Mouse (Mus musculus): ENCODE measurements around the gene Iqgap3. TPM values are rescaled to one million over a fixed set of nuclear protein-coding genes. Genes with fewer than 3 reads are reported as not detected.

Iqgap3 gene
- polyA plus RNA-seq, 1 experiment from 2014 or later: 6.8 TPM

DNA sequence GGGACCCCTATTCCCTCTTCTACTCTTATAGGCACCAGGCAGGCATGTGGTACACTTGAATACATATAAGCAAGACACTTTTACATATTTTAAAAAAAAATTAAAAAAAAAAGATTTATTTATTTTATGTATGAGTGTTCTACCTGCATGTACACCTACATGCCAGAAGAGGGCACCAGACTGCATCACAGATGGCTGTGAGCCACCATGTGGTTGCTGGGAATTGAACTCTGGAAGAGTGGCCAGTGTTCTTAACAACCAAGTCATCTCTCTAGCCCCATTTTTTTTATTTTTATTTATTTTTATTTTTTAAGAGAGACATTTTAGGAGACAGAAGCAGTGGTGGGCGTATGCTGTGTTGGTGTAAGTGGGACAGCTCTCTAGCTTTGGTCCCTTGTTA, 5.9 kb downstream of the Iqgap3 start:
- WGBS: 84% methylated on average over 1 of the region's 1 CpGs
- H3K36me3 ChIP-seq (ENCODE audit: insufficient read depth, low read length): peaks cover 27% of the 10 kb centered on the region
- no peak overlapping the region for H3K4me3 ChIP-seq (replicated peaks; ENCODE audit: low read depth, low read length)
- DNase-seq (ENCODE audit: low spot score) (peak; percentile 46), ATAC-seq (replicated peaks; ENCODE audit: low FRiP score, low read depth) (no peak)
- TF ChIP-seq CTCF (IDR thresholded peaks at IDR 0.05; ENCODE audit: low read depth): peak; percentile 89
- no peaks in the 10 kb centered on the region for H3K27me3 ChIP-seq (ENCODE audit: insufficient read depth, low read length)
- no peaks in the 10 kb centered on the region for H3K4me1 ChIP-seq (replicated peaks; ENCODE audit: insufficient read depth, low read length)
- H3K27ac ChIP-seq: no peak overlapping the region
- H3K9me3 ChIP-seq (replicated peaks; ENCODE audit: low read length): no peaks in the 10 kb centered on the region
- H3K4me2 ChIP-seq (ENCODE audit: low read length): no peak overlapping the region
- no peak overlapping the region for H3K9ac ChIP-seq (ENCODE audit: low read depth, low read length)

DNA sequence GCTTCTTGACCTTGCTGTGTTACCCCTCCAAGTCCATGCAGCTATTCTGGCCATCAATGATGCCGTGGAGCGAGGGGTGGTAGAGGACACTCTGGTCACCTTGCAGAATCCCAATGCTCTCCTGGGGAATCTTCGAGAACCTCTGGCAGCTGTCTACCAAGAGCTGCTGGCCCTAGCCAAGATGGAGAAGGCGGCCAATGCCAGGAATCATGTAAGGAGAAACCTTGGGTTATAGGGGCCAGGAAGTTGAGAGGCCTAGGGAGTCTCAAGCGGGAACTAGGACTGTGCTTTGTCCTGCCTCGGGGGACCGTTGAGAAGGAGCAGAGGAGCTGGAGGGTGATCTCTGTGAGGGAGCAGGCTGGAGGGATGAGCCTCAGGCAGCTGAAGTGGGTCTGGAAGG, 8.3 kb downstream of the Iqgap3 start:
- no peaks in the 10 kb centered on the region for H3K9me3 ChIP-seq (replicated peaks; ENCODE audit: low read length)
- ATAC-seq (replicated peaks; ENCODE audit: low FRiP score, low read depth) (no peak), DNase-seq (ENCODE audit: low spot score) (no peak)
- no peaks in the 10 kb centered on the region for H3K4me1 ChIP-seq (replicated peaks; ENCODE audit: insufficient read depth, low read length)
- no peak overlapping the region for H3K4me3 ChIP-seq (replicated peaks; ENCODE audit: low read depth, low read length)
- TF ChIP-seq CTCF (IDR thresholded peaks at IDR 0.05; ENCODE audit: low read depth): no peak
- WGBS: 93% methylated on average over 7 of the region's 7 CpGs
- H3K27me3 ChIP-seq (ENCODE audit: insufficient read depth, low read length): no peaks in the 10 kb centered on the region
- no peak overlapping the region for H3K9ac ChIP-seq (ENCODE audit: low read depth, low read length)
- no peak overlapping the region for H3K27ac ChIP-seq
- peaks cover 32% of the 10 kb centered on the region for H3K36me3 ChIP-seq (ENCODE audit: insufficient read depth, low read length)
- no peak overlapping the region for H3K4me2 ChIP-seq (ENCODE audit: low read length)

DNA sequence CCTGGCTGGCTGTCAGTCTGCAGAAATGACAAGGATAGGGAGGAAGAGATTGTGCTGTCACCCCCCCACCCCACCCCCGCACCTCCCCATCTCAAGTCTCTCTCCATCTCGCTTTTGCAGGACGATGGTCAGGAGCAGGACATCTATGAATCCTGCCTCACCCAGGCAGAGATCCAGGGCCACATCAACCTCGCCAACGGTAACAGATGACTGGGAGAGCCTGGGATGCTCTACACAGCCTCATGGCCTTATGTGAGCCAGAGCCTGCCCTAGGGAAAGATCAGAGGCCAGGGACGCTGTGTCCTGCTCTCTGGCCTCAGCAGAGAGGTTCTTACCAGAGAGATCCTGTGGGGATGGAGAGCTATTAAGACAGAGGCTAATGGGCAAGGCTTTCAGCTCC, 8.8 kb downstream of the Iqgap3 start:
- WGBS: 87% methylated on average over 6 of the region's 6 CpGs
- TF ChIP-seq CTCF (IDR thresholded peaks at IDR 0.05; ENCODE audit: low read depth): no peak
- H3K9ac ChIP-seq (ENCODE audit: low read depth, low read length): no peak overlapping the region
- peaks cover 32% of the 10 kb centered on the region for H3K36me3 ChIP-seq (ENCODE audit: insufficient read depth, low read length)
- no peak overlapping the region for H3K4me3 ChIP-seq (replicated peaks; ENCODE audit: low read depth, low read length)
- no peak overlapping the region for H3K4me2 ChIP-seq (ENCODE audit: low read length)
- H3K4me1 ChIP-seq (replicated peaks; ENCODE audit: insufficient read depth, low read length): no peaks in the 10 kb centered on the region
- no peak overlapping the region for H3K27ac ChIP-seq
- DNase-seq (ENCODE audit: low spot score) (no peak), ATAC-seq (replicated peaks; ENCODE audit: low FRiP score, low read depth) (no peak)
- H3K9me3 ChIP-seq (replicated peaks; ENCODE audit: low read length): no peaks in the 10 kb centered on the region
- no peaks in the 10 kb centered on the region for H3K27me3 ChIP-seq (ENCODE audit: insufficient read depth, low read length)

DNA sequence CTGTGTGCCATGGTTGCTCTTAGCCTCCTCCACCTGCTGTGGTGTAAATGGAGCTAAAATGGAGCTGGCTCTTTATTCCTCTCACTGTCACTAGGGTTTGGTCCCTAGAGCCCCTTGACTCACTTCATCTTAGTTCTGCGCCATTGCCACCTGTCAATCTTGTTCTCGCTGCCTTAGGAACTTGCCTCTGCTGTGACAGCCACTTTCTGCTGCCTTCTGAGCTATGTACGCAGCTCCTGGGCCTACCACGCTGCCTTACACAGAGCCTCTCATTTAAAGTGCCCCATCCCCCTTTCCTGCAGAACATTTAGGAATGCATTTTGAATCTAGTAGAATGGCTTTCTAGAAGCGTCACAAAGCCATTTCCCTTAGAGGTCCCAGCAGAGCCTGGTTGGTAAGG, 12.4 kb downstream of the Iqgap3 start:
- peaks cover 32% of the 10 kb centered on the region for H3K36me3 ChIP-seq (ENCODE audit: insufficient read depth, low read length)
- WGBS: 93% methylated on average over 5 of the region's 5 CpGs
- ATAC-seq (replicated peaks; ENCODE audit: low FRiP score, low read depth): no peak

GRCm38 (mm10) chr3:88097666-88098065, 15.9 kb downstream of the Iqgap3 start:
- Histone ChIP-seq H3K4me3 (replicated peaks; ENCODE audit: low read depth, low read length) (no peak overlapping the region), H3K27ac (no peak overlapping the region), H3K4me1 (replicated peaks; ENCODE audit: insufficient read depth, low read length) (no peaks in the 10 kb centered on the region), H3K9ac (ENCODE audit: low read depth, low read length) (no peak overlapping the region), H3K36me3 (ENCODE audit: insufficient read depth, low read length) (0 out of 2 replicates have a peak, but pooled peaks cover 20% of the 10 kb centered on the region), H3K4me2 (ENCODE audit: low read length) (no peak overlapping the region), H3K27me3 (ENCODE audit: insufficient read depth, low read length) (no peaks in the 10 kb centered on the region), H3K9me3 (replicated peaks; ENCODE audit: low read length) (no peaks in the 10 kb centered on the region)
- no peak for DNase-seq (ENCODE audit: low spot score)
- WGBS: 84% methylated on average over 6 of the region's 6 CpGs
- no peak for ATAC-seq (replicated peaks; ENCODE audit: low FRiP score, low read depth)
- no peak for TF ChIP-seq CTCF (IDR thresholded peaks at IDR 0.05; ENCODE audit: low read depth)

More for the DNA sequence above, 12.4 kb downstream of the Iqgap3 start:
- no peaks in the 10 kb centered on the region for H3K27me3 ChIP-seq (ENCODE audit: insufficient read depth, low read length)
- no peak for DNase-seq (ENCODE audit: low spot score)
- no peak for TF ChIP-seq CTCF (IDR thresholded peaks at IDR 0.05; ENCODE audit: low read depth)
- H3K4me1 ChIP-seq (replicated peaks; ENCODE audit: insufficient read depth, low read length): no peaks in the 10 kb centered on the region
- no peak overlapping the region for H3K27ac ChIP-seq
- H3K9me3 ChIP-seq (replicated peaks; ENCODE audit: low read length): no peaks in the 10 kb centered on the region
- no peak overlapping the region for H3K4me2 ChIP-seq (ENCODE audit: low read length)
- H3K4me3 ChIP-seq (replicated peaks; ENCODE audit: low read depth, low read length): no peak overlapping the region
- no peak overlapping the region for H3K9ac ChIP-seq (ENCODE audit: low read depth, low read length)

GRCm38 (mm10) chr3:88100251-88100650, 18.5 kb downstream of the Iqgap3 start:
- Histone ChIP-seq H3K9ac (ENCODE audit: low read depth, low read length) (no peak overlapping the region), H3K9me3 (replicated peaks; ENCODE audit: low read length) (no peaks in the 10 kb centered on the region), H3K36me3 (ENCODE audit: insufficient read depth, low read length) (0 out of 2 replicates have a peak, but pooled peaks cover 15% of the 10 kb centered on the region), H3K27me3 (ENCODE audit: insufficient read depth, low read length) (no peaks in the 10 kb centered on the region), H3K4me1 (replicated peaks; ENCODE audit: insufficient read depth, low read length) (no peaks in the 10 kb centered on the region), H3K4me3 (replicated peaks; ENCODE audit: low read depth, low read length) (no peak overlapping the region), H3K4me2 (ENCODE audit: low read length) (no peak overlapping the region), H3K27ac (no peak overlapping the region)
- ATAC-seq (replicated peaks; ENCODE audit: low FRiP score, low read depth): no peak
- 62% methylated on average over 3 of the region's 3 CpGs for WGBS
- TF ChIP-seq CTCF (IDR thresholded peaks at IDR 0.05; ENCODE audit: low read depth): no peak
- peak; percentile 15 for DNase-seq (ENCODE audit: low spot score)

GRCm38 (mm10) chr3:88101736-88102135, 20.0 kb downstream of the Iqgap3 start:
- Histone ChIP-seq H3K9me3 (replicated peaks; ENCODE audit: low read length) (no peaks in the 10 kb centered on the region), H3K27me3 (ENCODE audit: insufficient read depth, low read length) (no peaks in the 10 kb centered on the region), H3K9ac (ENCODE audit: low read depth, low read length) (no peak overlapping the region), H3K4me1 (replicated peaks; ENCODE audit: insufficient read depth, low read length) (no peaks in the 10 kb centered on the region), H3K36me3 (ENCODE audit: insufficient read depth, low read length) (0 out of 2 replicates have a peak, but pooled peaks cover 14% of the 10 kb centered on the region), H3K4me3 (replicated peaks; ENCODE audit: low read depth, low read length) (no peak overlapping the region), H3K27ac (peak overlapping the region; percentile 72; the same call in 1 of the 2 replicates), H3K4me2 (ENCODE audit: low read length) (no peak overlapping the region)
- WGBS: 91% methylated on average over 7 of the region's 7 CpGs
- no peak for DNase-seq (ENCODE audit: low spot score)
- ATAC-seq (replicated peaks; ENCODE audit: low FRiP score, low read depth): no peak
- no peak for TF ChIP-seq CTCF (IDR thresholded peaks at IDR 0.05; ENCODE audit: low read depth)

All from kidney, postnatal 0 days (tissue).